Mouse (Mus musculus): Measurements from ENCODE around the gene Srf.

Srf gene

DNA sequence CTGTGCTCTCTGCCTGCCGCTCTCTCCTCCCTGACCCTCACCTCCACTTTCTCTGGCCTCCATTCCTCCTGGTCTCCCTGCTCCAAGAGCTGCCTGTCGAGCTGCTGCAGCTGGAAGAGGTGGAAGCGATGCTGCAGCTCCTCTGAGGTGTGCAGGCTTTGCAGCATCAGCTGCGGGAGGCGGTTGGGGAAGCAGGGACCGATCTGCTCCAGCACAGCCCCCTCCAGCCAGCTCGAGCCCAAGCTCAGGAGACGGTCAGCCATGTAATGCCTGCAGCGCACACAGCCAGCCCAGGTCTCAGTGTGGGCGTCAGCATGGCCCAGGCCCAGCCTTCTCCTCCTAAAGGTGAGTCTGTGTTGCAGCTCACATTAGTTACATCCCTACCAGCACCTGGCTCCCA lies 36.0 kb downstream of the Srf start:
- DNase-seq (ENCODE audit: low read depth, low spot score): no peak

DNA sequence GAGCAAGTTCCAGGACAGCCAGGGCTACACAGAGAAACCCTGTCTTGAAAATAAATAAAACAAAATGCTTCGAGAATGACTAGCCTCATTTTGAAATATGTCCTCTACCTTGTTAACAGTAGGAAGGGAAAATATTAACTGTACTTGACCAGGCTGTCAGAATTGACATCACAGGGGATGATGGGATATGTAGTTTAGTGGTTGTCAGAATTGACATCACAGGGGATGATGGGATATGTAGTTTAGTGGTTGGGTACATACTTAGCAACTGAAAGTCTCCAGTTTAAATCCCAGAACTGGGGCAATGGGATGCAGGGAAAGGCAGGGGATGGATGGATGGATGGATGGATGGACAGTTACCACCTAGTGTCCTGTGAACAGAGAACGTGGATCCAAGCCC lies 42.6 kb downstream of the Srf start:
- DNase-seq (ENCODE audit: low read depth, low spot score): no peak

DNA sequence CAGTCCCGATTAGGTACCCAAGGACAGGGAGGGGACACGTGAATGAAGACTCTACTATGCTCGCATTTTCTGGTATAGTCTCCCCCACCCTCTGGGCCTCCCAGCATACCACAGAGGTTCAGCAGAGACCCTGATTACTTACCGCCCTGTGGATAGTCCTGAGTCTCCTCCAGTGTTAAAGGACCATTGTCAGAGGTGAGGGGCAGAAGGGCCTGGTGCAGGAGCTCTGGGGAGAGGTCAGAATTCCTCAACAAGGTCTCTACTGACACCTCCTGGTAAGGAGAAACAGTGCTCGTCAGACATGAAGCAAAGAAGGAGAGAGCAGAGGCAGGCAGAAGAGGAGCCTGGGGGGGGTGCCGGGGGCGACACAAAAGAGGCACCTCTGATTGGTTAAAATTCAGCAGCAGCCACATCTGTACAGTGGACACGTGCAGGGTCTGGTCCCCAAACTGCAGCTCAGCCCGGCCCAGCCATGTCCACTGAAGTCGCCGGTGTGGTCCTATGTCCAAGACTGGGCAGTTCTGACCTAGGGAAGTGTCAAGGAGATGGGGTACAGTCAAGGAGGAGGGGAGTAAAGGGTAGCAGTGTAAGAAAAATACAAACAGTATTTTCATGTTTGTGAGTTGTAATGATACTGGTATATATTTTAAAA lies 44.8 kb downstream of the Srf start:
- no peak for DNase-seq (ENCODE audit: low read depth, low spot score)

DNA sequence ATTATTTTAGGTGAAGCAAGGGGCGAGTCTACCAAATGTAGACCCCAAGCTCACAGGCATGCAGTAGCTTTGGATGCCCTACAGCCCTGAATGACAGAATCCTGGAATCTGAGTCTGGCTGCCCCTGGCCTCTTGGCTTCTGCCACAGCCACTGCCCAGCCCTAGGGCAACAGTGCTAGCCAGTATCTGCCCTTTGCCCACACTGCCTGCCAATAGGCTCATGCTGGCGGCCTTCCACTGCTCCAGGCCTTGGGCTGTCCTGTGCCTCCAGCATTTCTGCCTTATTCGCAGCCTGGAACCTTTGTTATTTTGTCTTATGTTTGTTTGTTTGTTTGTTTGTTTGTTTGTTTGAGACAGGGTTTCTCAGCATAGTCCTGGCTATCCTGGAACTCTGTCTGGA lies 50.4 kb downstream of the Srf start:
- DNase-seq (ENCODE audit: low read depth, low spot score): no peak

DNA sequence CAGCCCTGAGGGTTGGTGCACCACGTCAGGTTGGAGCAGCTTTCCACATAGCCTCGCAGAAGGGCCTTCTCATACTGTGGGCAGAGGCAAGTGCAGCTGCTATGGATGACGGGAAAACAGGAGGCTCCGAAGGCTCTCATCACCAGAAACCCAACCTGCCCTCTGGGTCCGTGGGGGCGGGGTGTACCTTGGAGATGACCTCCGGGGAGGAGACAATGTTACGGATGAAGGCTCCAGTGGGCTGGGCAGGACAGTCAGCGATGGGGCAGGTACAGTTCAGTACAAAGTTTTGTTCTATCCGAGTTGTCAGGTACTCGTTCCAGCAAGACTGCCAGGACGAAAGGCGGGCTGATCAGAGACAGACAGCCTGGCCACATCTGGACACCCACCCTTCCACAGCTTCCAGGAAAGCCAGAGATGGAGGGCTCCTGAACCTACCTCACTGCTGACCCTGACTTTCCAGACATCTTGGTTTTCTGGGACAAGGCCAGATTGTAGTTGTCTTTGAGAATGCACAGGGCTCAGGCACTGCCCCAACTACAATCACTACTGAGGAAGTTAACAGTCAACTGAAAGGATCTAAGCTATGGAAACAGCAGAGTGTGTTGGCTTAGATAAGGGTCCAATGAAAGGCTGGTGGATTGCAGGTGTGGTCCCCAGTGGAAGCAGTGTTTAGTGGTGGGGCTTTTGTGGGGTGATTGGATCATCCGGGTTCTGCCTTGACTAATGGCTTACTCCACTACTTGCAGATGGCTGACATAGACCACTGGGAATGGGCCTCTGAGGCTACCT lies 51.9 kb downstream of the Srf start:
- no peak for DNase-seq (ENCODE audit: low read depth, low spot score)

GRCm38 (mm10) chr17:46502775-46503174 lies 53.2 kb downstream of the Srf start:
- DNase-seq (ENCODE audit: low read depth, low spot score): no peak

Data from c-Kit-negative CD71-positive TER-119-positive erythroid progenitor cells, embryonic 14.5 days (primary cell).